Mouse (Mus musculus) cortical plate, adult 2 months (tissue): Measurements from ENCODE around the gene Fanca.

Source experiments
- CTCF ChIP-seq: fragments of 200-500 bp; IDR thresholded peaks from 2 replicates; pipeline ENCODE4 v1.5.1; 2011; ENCODE audit warnings: mild to moderate bottlenecking, control low read depth, low read length; ENCODE audit not compliant: insufficient read depth; ENCODE audit errors: extremely low read depth
- POLR2A ChIP-seq: fragments of 200-500 bp; IDR thresholded peaks from 2 replicates; pipeline ENCODE4 v1.6.1; 2011; ENCODE audit warnings: mild to moderate bottlenecking, low read length, control low read depth; ENCODE audit not compliant: insufficient read depth; ENCODE audit errors: extremely low read depth

DNA sequence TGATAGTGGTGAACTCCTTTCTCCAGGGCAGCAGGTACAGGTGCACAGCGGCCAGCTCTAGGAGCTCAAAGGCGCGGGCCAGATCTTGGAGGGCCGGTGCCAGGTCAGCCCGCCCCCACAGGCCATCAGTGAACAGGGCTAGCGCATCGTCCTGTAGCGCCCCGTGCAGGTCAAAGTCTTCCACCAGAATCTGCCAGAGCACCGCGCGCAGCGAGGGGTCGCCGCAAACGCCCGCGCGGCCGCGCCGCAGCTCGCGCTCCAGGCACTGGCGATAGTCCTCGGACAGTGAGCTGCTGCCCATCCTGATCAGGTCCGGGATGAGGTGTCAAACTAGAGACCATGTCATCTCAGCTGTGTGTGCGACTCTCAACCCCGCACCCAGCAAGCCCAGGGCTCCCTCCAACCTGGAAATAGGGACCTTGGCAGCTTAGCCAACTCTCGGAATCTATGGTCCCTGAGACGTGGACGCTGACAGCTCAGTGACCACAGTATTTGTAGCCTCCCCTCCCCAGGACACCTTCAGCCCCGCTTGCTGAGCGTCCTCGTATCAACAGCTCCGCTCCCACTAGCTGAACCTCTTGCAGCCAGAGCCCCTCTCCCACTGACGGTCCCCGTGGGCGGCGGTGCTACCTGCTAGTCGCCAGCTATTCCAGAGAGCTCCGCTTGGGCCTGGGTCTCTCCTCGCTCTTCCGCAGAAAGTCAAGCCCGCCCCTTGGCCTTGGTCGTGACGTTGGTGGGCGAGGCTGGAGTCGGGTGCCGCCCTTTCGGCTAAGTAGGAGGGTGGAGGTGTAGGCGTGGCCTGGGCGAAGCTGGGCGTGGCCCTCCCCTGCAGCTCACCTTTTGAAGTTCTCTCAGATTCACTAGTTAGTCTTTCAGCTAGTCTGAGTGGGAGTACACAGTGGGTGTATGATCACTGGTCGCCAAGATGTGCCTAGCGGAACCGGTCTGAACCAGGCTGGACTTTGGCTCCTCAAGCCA is 82.6 kb downstream of the Fanca start, which contains the start of gene Spata2l:
- no peak for TF ChIP-seq CTCF
- peak; percentile 74; the same call in 1 of the 2 replicates for TF ChIP-seq POLR2A
